Mouse (Mus musculus): Measurements from ENCODE around the gene Gm5771. TPM values are rescaled to one million over a fixed set of nuclear protein-coding genes. Genes with fewer than 3 reads are reported as not detected.

The Gm5771 gene
- polyA plus RNA-seq (2017; shearing (Covaris generic)) = not detected

DNA sequence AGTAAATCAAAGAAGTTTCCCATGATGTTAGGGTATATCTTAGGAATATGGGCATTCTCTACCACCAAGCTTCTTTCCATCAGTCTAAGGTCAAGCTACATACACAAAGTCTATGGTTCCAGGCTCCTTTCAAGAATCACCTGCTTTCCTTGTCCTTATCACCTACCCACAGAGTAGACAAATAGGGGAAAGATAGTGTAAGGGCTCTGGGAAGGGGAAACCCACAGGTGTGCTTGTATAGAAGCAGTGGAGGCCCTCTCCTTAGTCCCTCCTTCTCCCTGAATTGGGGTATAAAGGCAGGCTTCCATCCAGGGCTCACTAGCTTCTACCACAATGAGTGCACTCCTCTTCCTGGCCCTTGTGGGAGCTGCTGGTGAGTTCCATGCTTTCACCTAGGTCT lies at the start of gene Gm5771:
Gene Gm5771, plus strand, starts transcription at position 301 of the 400 bp plus-strand sequence.

DNA sequence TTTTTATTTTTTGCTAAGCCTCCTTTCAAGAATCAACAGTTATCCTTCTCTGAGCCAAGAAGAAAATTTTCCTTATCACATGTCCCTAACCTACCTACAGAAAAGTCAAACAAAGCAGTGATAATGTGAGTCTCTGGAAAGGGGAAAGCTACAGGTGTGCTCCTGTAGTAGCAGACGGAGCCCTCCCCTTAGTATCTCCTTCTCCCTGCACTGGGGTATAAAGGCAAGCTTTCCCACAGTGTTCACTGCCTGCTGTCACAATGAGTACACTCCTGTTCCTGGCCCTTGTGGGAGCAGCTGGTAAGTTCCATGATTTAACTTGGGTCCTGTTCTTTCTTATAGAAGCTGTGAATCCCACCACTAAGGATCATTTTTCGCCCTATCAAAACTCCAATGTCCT lies 38.2 kb upstream of the Gm5771 start, which contains the start of gene Try10:
Gene Try10, plus strand, starts transcription at position 174 of the 400 bp plus-strand sequence.

DNA sequence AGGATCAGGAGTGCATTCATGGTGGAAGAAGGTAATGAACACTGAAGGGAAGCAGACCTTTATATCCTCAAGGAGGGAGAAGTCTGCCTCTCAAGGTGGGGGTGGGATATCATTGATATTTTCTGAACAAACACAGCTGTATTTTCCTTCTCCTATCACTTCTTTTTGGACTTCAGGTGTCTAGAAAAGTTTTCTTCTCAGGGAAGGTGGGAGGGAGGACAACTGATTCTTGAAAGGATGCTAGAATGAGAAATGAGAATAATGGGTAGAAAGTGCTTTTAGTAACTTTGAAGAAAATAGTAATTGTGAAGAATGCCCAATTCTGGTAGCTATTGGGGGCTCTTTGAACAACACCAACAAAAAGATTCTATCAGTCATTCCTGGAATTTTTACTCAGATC lies 14.6 kb upstream of the Gm5771 start, which contains the start of gene Prss3:
Gene Prss3, minus strand, starts transcription at position 101 of the 400 bp plus-strand sequence.

DNA sequence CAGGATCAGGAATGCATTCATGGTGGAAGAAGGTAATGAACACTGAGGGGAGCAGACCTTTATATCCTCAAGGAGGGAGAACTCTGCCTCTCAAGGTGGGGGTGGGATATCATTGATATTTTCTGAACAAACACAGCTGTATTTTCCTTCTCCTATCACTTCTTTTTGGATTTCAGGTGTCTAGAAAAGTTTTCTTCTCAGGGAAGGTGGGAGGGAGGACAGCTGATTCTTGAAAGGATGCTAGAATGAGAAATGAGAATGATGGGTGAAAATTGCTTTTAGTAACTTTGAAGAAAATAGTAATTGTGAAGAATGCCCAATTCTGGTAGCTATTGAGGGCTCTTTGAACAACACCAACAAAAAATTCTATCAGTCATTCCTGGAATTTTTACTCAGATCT lies 53.9 kb downstream of the Gm5771 start, which contains the start of gene Gm10334:
Gene Gm10334, minus strand, starts transcription at position 101 of the 400 bp plus-strand sequence.

Other genes with a start within 250 kb of the Gm5771 start
- under 1 TPM in 1 of 2 experiments, not detected in 1; 0.49 TPM for gene Try4, start 90.1 kb upstream of the Gm5771 start, polyA plus RNA-seq (2017; shearing (Covaris generic))
- not detected for gene Try5, start 75.5 kb upstream of the Gm5771 start, polyA plus RNA-seq (2017; shearing (Covaris generic))
- not detected for gene Try10, start 38.3 kb upstream of the Gm5771 start, polyA plus RNA-seq (2017; shearing (Covaris generic))
- not detected for gene Prss3, start 14.7 kb upstream of the Gm5771 start, polyA plus RNA-seq (2017; shearing (Covaris generic))
- gene Gm10334, start 53.8 kb downstream of the Gm5771 start, polyA plus RNA-seq (2017; shearing (Covaris generic)) = not detected
- not detected for gene Prss1, start 66.6 kb downstream of the Gm5771 start, polyA plus RNA-seq (2017; shearing (Covaris generic))
- gene Prss2, start 129.4 kb downstream of the Gm5771 start, polyA plus RNA-seq (2017; shearing (Covaris generic)) = 1 to 10 TPM in 1 of 2 experiments, under 1 TPM in 1; 0.95 to 1.4 TPM
- gene Ephb6, start 213.1 kb downstream of the Gm5771 start, polyA plus RNA-seq (2017; shearing (Covaris generic)) = 10 to 100 TPM; 44.4 to 88.9 TPM
- gene Trpv6, start 244.0 kb downstream of the Gm5771 start, polyA plus RNA-seq (2017; shearing (Covaris generic)) = 1 to 10 TPM in 1 of 2 experiments, under 1 TPM in 1; 0.39 to 1.4 TPM

All from inflammation-experienced regulatory T-cells (primary cell).